Mouse (Mus musculus) kidney, adult 2 months (tissue): ENCODE measurements around the gene Msmp.

Experiments
- CTCF ChIP-seq: fragments of 200-500 bp; conservative IDR thresholded peaks from 2 replicates; pipeline ENCODE4 v1.5.1; 2011; ENCODE audit warnings: low read depth, mild to moderate bottlenecking, control low read depth, low read length, moderate library complexity, mixed read lengths; ENCODE audit not compliant: insufficient read depth, insufficient read length
- POLR2A ChIP-seq: fragments of 200-500 bp; IDR thresholded peaks from one replicate; pipeline ENCODE4 v1.6.1; 2011; ENCODE audit warnings: low read depth, low read length, control low read depth

- TF ChIP-seq POLR2A = no peak
- no peak for TF ChIP-seq CTCF
Measured at GRCm38 (mm10) chr4:43598200-43598599, 13.9 kb upstream of the Msmp start.
